Mouse (Mus musculus) embryo, embryonic 9.5 days (tissue): ENCODE measurements around the gene Emilin1.

Experiments
- DNase-seq: peaks from one replicate; pipeline ENCODE4 v3.0.0-alpha.2; 2017; ENCODE audit errors: extremely low spot score

Emilin1 gene

GRCm38 (mm10) chr5:30959966-30960501 is 46.8 kb downstream of the Emilin1 start, which contains the start of gene Preb:
TSS of gene Preb (minus strand) at chr5:30960361.
- DNase-seq: peak; percentile 97

DNA sequence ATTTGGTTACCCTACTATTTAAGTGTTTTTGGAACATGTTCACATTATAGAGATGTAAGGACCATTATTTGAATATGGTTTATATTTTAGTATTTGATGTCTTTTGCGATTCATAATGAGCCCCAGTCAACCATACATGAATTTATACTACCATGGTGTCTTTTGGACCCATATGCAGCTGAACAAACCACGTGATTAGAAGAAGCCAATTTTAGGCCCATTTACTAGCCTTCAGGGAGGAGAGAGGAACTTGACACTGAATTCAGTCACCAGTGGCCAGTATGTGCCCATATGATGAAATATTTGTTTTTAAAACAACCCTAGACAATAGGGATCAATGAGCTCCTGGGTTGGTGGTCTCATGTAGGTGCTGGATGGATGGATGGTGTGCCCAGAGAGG is 47.6 kb downstream of the Emilin1 start:
- no peak for DNase-seq

DNA sequence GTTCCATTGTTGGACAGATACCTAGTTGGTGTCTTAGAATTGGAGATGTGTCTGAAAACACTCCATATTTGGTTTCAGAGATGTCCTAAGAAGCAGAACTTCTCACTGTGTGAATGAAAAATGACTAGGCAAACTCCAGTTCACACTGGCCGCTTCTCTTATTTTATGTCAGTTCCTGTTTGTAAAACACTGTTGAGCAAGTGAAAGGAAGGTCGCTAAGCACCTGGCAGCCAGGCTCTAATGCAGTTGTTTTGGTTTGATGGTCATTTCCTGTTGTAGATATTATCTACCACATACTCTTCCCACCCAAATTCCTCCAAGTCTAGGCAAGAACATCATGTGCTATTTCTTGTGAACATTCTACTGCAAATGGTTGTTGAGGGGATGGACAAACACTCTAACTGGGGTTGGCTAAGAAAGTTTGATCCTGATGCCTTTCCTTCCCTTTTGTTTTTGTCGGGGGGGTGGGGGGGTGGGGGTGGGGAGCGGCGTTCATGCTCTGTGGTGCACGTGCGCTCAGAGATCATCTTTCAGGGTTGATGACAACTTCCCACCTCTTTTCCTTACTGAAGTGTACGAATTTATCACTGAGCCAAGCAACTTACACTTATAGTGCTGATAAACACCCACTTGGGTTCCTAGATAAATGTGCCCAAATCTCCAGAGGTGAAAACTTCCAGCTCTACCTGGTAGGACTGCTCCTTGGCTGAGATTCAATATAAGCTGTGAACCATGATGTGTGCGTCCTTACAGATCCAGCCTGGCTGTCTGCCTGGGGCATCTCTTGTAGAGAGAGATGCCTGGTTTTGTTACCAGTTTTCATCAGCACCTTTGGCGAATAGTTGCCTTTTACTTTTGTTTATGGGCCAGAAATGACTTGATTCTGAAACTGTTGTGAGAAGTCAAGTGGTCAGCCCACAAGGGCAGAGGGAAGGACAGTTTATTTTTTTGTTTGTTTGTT is 48.6 kb downstream of the Emilin1 start:
- no peak for DNase-seq

DNA sequence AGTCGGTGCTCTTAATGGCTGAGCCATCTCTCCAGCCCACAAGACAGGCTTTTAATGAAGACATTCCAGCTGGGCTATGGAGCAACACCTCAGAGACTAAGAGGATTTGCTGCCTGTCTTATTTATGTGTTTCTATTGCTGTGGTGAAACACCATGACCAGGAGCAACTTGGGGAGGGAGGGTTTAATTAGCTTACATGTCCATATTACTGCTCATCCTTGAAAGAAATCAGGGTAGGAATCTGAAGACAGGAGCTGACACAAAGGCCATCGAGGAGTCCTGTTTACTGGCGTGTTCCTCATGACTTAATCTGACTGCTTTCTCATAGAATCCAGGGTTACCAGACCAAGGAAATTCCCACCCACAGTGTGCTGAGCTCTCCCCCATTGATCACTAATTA is 50.7 kb downstream of the Emilin1 start:
- no peak for DNase-seq

DNA sequence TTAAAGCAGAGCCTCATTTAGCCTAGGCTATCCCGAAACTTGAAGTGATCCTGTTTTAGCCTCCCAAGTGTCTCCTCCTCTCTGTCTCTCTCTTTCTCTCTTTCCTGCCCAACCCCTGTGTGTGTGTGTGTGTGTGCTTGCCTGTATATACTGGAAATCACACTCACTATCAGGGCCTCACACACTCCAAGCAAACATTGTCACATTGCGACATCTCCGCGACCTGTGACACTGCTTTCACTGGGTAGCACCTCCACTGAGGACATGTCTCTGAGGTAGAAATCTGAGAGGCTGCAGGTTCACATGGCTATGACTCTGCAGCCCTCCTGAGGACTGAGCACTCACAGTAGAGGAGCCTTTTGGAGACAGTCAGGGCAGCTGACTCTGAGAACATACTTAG is 53.0 kb downstream of the Emilin1 start:
- no peak for DNase-seq

DNA sequence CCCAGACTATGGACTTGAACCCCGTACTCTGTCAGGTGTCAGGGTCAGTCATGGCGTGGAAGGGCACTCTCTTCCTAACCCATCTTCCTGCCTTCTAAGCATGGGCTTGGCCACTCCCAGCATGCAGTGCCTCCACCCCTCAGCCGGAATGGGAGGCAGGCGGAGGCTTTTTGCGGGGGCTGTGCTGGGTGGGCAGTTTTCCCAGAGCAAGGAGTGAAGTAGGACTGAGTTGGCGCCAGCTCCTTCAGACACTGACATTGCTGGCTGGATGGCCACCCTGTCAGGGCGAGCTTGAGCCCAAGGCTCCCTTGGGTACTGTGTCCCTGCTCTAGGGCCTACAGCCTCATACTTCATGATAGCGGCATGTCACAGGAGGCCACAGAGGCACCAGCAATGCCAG is 55.2 kb downstream of the Emilin1 start, which contains the start of gene Tcf23:
Gene Tcf23, plus strand, starts transcription at position 247 of the 400 bp plus-strand sequence.
- DNase-seq: no peak

DNA sequence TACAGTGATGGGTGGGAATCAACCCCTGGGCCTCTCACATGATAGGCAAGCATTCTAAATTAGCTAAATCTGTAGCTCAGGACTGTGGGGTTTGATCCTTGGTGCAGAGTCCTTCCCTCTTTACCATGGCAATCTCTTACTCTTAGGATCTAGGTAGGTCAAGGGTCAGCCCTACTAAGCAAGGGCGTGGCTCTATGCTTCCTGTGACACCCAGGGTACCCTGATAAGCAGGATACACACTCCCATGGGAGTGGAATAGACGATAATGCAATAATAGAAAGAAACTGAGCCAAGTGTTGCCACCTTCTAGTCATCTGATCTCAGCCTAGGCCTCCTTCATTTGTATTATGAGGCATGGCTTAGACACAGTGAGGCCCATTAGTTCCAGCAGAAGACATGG is 56.2 kb downstream of the Emilin1 start:
- no peak for DNase-seq
